Mouse (Mus musculus) adrenal gland, postnatal 25 days (tissue): ENCODE results near the gene Slc6a12. TPM values are rescaled to one million over a fixed set of nuclear protein-coding genes. Genes with fewer than 3 reads are reported as not detected.

Experiments
- DNase-seq: peaks from one replicate; pipeline ENCODE4 v3.0.0; 2021; ENCODE audit warnings: mixed read lengths
- total RNA-seq: library from RNA; stranded (reverse); gene quantifications from 2 replicates; pipeline ENCODE4 v1.2.3, GENCODE M21; 2021

Gene Slc6a12
- total RNA-seq, 1 experiment from 2014 or later = 0.36 TPM

DNA sequence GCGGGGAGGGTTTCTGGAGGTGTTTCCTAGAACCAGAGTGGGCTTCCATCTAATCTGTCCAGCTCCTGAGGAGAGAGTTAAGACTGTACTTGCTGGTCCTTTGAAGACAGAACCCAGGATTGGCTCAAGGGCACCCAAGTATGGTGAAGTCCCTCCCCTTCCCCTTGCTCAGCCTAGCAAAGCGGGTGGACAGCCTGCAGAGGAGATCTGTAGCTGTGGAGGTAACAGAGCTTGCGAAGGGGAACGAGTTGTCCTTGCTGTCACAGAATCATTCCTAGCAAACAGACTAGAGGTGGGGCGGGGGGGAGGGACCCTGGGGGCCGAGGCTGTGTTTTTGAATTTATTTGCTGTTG, 871 bp downstream of the Slc6a12 start:
- DNase-seq = no peak

DNA sequence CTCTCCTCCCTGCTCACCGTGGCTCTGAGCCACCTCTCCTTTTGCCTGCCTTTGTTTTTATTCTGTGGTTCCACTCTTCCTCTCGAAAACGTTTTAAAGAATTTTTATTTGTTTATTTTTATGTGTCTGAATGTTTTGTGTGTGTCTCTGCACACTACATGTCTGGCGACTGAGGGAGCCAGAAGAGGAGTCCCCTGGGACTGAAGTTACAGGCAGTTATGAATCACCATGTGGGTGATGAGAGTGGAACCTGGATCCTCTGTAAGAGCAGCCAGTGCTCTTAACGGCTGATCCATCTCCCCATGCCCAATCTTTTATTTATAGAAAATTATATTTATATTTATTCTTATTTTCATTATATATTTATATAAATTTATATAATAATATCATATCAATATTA, 1.5 kb downstream of the Slc6a12 start:
- no peak for DNase-seq

GRCm38 (mm10) chr6:121346428-121346827, 3.6 kb downstream of the Slc6a12 start:
- DNase-seq = no peak

DNA sequence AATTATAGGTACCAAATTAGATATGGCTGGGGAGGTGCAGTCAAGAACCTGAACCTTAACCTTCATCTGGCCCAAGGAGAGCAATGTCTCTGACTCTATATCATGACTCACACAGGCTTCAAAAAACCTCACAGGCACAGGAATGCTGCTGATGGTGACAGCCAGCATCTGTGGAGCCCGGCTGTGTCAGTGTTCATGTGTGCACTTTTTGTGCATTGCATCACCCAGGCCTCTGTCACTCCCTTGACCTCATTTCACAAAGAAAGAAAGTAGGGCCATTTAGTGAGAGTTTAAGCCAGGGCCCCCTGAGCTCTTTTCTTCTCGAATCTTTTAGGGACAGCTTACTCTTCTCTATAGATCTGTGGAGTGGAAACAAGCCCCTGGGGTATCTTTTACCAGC, 9.4 kb downstream of the Slc6a12 start:
- DNase-seq = peak; percentile 27

- no peak for DNase-seq
Observed at GRCm38 (mm10) chr6:121356041-121356440, 13.2 kb downstream of the Slc6a12 start.

- DNase-seq = no peak
Observed at GRCm38 (mm10) chr6:121357232-121357631, 14.4 kb downstream of the Slc6a12 start.

DNA sequence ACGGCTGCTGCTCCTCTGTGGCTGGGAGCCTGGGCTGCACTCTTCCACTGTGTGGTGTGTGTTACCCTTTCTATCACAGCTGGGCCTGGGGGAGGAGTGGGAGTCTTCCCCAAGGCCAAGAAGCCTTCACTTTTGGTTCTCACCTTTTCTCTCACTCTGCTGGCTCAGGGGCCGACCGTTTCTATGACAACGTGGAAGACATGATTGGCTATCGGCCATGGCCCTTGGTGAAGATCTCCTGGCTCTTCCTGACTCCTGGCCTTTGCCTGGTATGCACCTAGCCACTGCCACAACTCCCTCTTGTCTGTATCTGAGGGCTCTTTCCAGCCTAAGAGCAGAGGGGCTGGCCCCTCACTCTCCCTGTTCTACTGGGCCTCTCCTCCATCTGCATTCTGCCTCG, 20.2 kb downstream of the Slc6a12 start:
- no peak for DNase-seq

GRCm38 (mm10) chr6:121363956-121364355, 21.1 kb downstream of the Slc6a12 start:
- DNase-seq = no peak

DNA sequence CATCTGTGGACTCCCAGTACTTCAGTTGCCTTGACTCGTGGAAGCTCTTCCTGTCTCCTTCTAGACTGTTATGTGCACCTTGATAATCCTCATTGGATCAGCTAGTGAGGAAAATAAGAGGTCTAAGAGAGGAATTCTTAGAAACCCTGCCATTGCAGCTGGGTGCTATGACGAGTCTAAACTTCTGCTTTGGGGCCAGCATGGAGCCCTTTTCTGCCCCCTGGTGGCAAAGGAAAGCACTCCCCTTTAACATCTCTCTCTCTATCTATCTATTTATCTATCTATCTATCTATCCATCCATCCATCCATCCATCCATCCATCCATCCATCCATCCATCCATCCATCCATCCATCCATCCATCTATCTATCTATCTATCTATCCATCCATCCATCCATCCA, 23.7 kb downstream of the Slc6a12 start:
- DNase-seq = peak; percentile 59

DNA sequence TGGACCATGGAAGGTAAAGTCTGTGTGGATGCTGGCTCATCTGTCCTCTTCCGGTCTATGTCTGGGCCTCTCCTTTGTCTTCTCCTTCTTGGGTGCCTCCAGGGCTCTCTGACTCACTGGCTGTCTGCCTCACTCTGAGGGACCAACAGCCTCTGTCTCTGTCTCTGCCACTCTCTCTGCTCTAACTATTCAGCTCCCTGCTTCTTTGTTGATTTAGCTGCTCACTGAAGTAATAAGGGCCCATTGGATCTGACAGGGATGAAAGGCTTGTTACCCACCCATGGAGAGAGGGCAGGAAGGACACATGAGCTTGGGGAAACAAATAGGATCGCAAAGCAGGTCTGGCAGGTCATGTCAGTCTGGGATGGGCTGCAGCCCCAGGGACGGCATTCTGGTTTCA, 24.2 kb downstream of the Slc6a12 start:
- DNase-seq = no peak

DNA sequence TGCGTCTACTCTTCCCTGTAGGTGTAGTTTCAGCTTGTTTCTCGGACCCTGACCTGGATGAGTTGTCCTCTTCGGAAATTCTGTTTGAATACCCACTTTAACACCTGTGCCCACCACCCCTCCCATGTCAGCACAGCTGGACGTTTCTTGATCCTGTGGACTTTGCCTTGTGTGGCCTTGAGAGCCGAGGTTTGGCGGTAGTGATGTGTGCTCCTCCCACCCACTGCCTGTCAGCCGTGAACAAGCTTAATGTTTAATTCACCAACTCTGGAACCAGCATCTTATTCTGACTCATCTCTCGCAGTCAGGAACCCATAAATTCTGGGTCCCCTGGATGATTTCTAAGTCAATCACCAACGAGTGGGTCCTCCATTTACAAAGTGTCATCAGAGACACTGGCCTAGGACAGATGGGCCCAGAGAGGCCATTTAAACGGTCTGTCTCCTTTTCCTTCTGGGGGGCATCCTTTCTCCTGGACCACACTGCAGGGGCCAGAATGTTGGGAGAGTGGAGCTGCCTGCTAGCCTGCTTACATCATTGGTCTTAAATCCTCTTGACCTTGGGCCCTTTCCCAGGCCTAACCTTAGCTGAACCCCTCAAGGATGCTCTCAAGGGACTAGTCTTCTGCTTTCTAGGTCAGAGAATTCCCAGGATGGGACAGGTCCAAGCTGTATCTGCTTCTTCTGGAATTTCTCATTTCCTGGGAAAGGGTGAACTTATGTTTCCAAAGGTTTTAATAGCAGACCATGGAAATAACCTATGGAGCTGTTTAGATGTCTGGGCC, 28.5 kb downstream of the Slc6a12 start:
- no peak for DNase-seq

DNA sequence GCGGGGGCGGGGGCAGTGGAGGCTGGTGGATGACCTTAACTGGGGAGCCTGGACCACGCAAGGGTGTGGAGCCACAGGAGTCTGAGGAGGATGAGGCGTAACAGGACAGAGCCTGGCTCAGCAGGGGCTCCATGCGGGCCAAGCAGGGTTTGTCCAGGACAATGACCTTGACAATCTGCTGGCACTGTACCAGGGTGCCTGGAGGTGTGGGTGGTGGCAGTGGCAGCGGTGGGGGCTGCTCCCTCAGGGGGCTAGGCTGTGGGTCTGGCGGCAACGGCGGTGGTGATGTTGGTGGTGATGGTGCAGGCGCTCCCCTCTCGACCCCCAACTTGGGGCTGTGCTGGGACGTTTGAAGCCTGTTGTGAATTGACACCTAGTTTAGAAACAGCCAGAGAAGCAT, 33.3 kb downstream of the Slc6a12 start:
- peak; percentile 33 for DNase-seq

DNA sequence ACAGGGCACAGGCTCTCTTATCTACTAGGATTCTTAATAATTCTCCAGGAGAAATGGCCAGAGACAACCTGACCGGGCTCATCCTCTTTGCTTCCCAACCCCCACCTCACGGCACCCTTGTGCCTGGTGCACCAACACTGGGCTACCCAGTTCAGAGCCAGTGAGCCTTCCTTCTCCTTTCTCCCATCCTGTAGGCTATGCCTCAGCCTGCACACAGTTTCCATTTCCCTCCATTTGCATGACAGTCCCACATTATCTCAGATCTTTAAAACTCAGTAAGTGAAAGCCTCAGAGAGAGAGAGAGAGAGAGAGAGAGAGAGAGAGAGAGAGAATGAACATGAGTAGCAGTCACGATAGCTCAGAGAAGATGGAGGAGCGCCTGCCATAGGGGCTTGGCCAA, 35.4 kb downstream of the Slc6a12 start:
- no peak for DNase-seq

- no peak for DNase-seq
Observed at GRCm38 (mm10) chr6:121380576-121380975, 37.7 kb downstream of the Slc6a12 start.

DNA sequence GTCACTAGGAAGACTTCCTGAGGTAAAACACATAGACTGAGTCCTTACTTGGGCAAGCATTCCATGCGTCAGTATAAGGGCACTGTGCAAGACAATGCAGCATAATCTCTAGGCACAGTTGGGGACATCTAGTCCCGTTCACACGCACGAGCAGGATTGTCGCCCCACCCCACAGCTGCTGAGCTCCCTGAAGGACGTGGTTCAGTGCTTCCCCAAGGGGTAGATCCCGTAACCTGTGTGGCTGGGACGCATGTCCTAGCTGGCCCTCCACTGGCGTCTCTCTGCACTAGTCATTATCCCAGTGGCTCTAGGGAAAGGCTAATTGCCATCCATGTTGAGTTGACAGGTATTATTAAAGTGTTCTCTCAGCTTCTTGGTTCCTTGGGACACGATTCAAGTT, 39.2 kb downstream of the Slc6a12 start:
- DNase-seq = no peak

- no peak for DNase-seq
Observed at GRCm38 (mm10) chr6:121385397-121385796, 42.5 kb downstream of the Slc6a12 start.

DNA sequence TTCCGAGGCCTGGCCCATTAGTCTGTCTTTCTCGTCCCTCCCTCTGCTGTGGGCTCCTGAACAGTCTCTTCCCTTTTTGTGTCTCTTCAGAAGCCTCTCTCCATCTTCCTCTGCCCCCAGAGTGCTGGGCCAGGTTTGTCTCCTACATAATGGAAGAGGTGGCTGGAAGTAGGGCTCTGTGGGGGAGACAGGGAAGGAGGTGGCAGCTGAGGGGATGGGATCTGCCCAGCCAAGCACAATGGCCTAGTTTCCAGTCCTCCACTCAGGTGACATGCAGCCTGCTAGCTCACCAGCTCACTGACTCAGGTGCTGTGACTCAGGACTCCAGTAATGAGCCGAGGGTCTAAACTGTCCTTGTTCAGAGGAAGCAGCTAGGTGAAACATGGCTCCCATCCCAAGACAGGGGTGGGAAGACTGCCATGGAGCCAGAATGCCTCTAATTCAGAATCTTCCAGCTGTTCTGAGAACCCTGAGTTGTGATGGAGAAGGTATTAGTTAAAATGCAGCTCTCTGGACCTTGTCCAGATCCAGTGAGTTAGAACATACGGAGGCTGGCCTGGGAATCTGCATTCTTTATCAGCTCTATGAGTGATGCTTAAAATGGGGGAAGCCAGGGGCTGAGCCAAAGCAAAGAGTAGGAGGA, 49.9 kb downstream of the Slc6a12 start:
- no peak for DNase-seq

- DNase-seq = no peak
Observed at GRCm38 (mm10) chr6:121401140-121401539, 58.3 kb downstream of the Slc6a12 start.

- no peak for DNase-seq
Observed at GRCm38 (mm10) chr6:121401826-121402660, 59.2 kb downstream of the Slc6a12 start.

DNA sequence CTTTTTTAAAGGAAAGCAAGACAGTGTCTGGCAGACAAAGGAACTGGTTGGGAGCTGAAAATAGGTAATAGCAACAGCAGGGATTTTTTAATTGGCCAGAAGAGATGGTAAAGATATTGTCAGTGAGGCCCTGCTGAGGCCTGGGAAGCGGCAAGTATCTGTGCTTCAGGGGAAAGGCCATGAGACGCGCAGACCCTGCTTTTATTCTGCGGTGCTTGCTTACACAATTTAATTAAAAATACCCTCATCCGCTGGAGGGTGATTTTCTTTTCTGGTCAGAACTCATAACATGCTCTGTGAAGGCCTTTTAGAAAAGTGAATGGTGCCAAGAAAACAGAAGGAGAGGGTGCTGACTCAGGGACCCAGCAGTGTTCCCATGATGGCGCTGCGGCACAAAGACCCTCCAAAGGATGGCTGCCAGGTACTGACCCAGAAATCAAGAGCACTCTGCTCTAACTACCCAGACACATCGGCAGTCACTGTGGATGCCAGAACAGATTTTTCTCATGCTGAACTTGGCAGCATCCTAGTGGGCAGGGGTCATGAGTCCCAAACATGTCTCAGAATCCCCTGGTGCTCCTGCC, 59.9 kb downstream of the Slc6a12 start:
- DNase-seq = no peak

DNA sequence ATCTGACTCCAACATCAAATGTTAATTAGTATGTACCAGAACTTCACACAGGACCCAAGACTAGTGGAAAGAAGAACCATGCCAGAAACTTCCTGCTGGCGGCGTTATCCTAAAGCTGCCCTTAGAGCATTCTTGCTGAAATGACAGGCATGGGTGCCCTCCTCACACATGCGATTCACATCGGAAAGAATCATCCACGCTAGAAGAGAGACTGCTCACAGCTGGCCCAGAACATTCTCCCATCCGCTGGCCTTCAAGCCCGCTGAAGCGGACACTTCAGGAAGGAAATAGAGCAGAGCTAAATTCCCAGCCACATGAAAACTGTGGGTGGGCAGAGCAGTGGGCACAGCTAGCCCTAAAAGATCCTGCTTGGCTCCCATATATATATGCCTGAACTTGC, 62.4 kb downstream of the Slc6a12 start:
- no peak for DNase-seq

GRCm38 (mm10) chr6:121407571-121408011, 64.7 kb downstream of the Slc6a12 start:
- DNase-seq = no peak
